Mouse (Mus musculus) kidney, postnatal 25 days (tissue): Measurements from ENCODE around the gene Trim3.

ENCODE experiments used
- DNase-seq, 2 experiments: peaks; one replicate each; pipeline ENCODE4 v3.0.0; 2021; ENCODE audit warnings: mixed read lengths in 2 of 2

Trim3 gene

GRCm38 (mm10) chr7:105633127-105633800 lies at the start of gene Trim3:
Trim3 (minus strand) TSS chr7:105633571.
- DNase-seq: peak; percentile 94 to 96

- DNase-seq: peak; percentile 87 to 93
These were observed 17.5 kb upstream of the Trim3 start, which contains the start of gene Dnhd1 for GRCm38 (mm10) chr7:105650639-105651435. Dnhd1 (plus strand) TSS chr7:105650827.

GRCm38 (mm10) chr7:105641936-105642335 lies 8.6 kb upstream of the Trim3 start:
- no peak for DNase-seq

- DNase-seq: peak; percentile 23 to 62
These were observed 7.5 kb upstream of the Trim3 start for GRCm38 (mm10) chr7:105640894-105641255.

GRCm38 (mm10) chr7:105640233-105640893 lies 7.0 kb upstream of the Trim3 start, which contains the start of the genes Arfip2 and Gm45799:
Arfip2 (minus strand) TSS chr7:105640416.
Gm45799 (plus strand) TSS chr7:105640552.
- peak; percentile 97 to 98 for DNase-seq

GRCm38 (mm10) chr7:105639756-105640155 lies 6.4 kb upstream of the Trim3 start, which contains the start of gene Timm10b:
Timm10b (plus strand) TSS chr7:105640056.
- no peak for DNase-seq

- peak in 1 of 2 experiments; percentile 32 for DNase-seq
These were observed 5.9 kb upstream of the Trim3 start for GRCm38 (mm10) chr7:105639304-105639703.

GRCm38 (mm10) chr7:105638776-105639175 lies 5.4 kb upstream of the Trim3 start:
- no peak for DNase-seq

GRCm38 (mm10) chr7:105635726-105636125 lies 2.4 kb upstream of the Trim3 start:
- DNase-seq: no peak

- no peak for DNase-seq
These were observed 1.0 kb upstream of the Trim3 start for GRCm38 (mm10) chr7:105634272-105634920.

GRCm38 (mm10) chr7:105633801-105634135 lies 397 bp upstream of the Trim3 start:
- DNase-seq: no peak

GRCm38 (mm10) chr7:105632551-105632972 lies 809 bp downstream of the Trim3 start:
- DNase-seq: no peak

- DNase-seq: peak; percentile 81 to 84
These were observed 4.7 kb downstream of the Trim3 start for GRCm38 (mm10) chr7:105628633-105629032.

GRCm38 (mm10) chr7:105625397-105625796 lies 8.0 kb downstream of the Trim3 start:
- DNase-seq: no peak

GRCm38 (mm10) chr7:105621646-105622292 lies 11.6 kb downstream of the Trim3 start:
- no peak for DNase-seq

GRCm38 (mm10) chr7:105621053-105621452 lies 12.3 kb downstream of the Trim3 start:
- DNase-seq: no peak

GRCm38 (mm10) chr7:105619701-105620100 lies 13.7 kb downstream of the Trim3 start:
- DNase-seq: no peak

GRCm38 (mm10) chr7:105617810-105618209 lies 15.6 kb downstream of the Trim3 start:
- no peak for DNase-seq

GRCm38 (mm10) chr7:105616561-105616960 lies 16.8 kb downstream of the Trim3 start:
- DNase-seq: no peak

- no peak for DNase-seq
These were observed 17.7 kb downstream of the Trim3 start for GRCm38 (mm10) chr7:105615720-105616119.

- peak; percentile 52 to 58 for DNase-seq
These were observed 19.0 kb downstream of the Trim3 start for GRCm38 (mm10) chr7:105614400-105614799.

- no peak for DNase-seq
These were observed 21.6 kb downstream of the Trim3 start for GRCm38 (mm10) chr7:105611767-105612166.
